Mouse (Mus musculus) lung, postnatal 0 days (tissue): ENCODE measurements around the gene Rtn4rl1.

Source experiments
- CTCF ChIP-seq: IDR thresholded peaks from 2 replicates; pipeline ENCODE4 v1.5.1; 2016; ENCODE audit warnings: antibody characterized with exemption, mild to moderate bottlenecking
- EP300 ChIP-seq: IDR thresholded peaks from 2 replicates; pipeline ENCODE4 v1.6.1; 2016; ENCODE audit warnings: antibody characterized with exemption, mild to moderate bottlenecking, control low read depth

GRCm38 (mm10) chr11:75168590-75169361, 24.8 kb upstream of the Rtn4rl1 start:
- TF ChIP-seq CTCF (peak; percentile 98), EP300 (no peak)
